Mouse (Mus musculus) olfactory bulb, adult 2 months (tissue): ENCODE results near the gene Rcbtb2.

Experiments
- CTCF ChIP-seq: fragments of 200-500 bp; IDR thresholded peaks from 2 replicates; pipeline ENCODE4 v1.5.1; 2012; ENCODE audit warnings: low read depth, mild to moderate bottlenecking, low read length, moderate library complexity; ENCODE audit not compliant: insufficient read depth
- POLR2A ChIP-seq: fragments of 200-500 bp; IDR thresholded peaks from 2 replicates; pipeline ENCODE4 v1.6.1; 2012; ENCODE audit warnings: mild to moderate bottlenecking, low read depth, low read length, moderate library complexity; ENCODE audit not compliant: insufficient read depth

GRCm38 (mm10) chr14:73110682-73111081, 12.2 kb upstream of the Rcbtb2 start:
- TF ChIP-seq CTCF (no peak), POLR2A (no peak)
